Mouse (Mus musculus) neural tube, embryonic 14.5 days (tissue): ENCODE results near the gene Arhgap29. TPM values are rescaled to one million over a fixed set of nuclear protein-coding genes. Genes with fewer than 3 reads are reported as not detected.

ENCODE experiments used
- ATAC-seq: fragments of 200-750 bp; cut with Nextera tagmentation; 2 replicates; pipeline ENCODE4 v1.8.0; 2017; ENCODE audit warnings: low read depth, mild to moderate bottlenecking, moderate TSS enrichment, moderate library complexity
- H3K27ac ChIP-seq: fragments of 300-500 bp; sonication (generic); 2 replicates; pipeline ENCODE4 v1.5.1; 2014; ENCODE audit warnings: low read depth, mild to moderate bottlenecking, control low read depth, low read length, moderate library complexity, mixed read lengths
- H3K27me3 ChIP-seq: fragments of 300-500 bp; sonication (generic); 2 replicates; pipeline ENCODE4 v1.6.1; 2014; ENCODE audit warnings: low read length; ENCODE audit not compliant: control insufficient read depth, insufficient read depth
- H3K36me3 ChIP-seq: fragments of 300-500 bp; sonication (generic); 2 replicates; pipeline ENCODE4 v1.6.1; 2014; ENCODE audit warnings: low read length, mixed read lengths; ENCODE audit not compliant: control insufficient read depth, insufficient read depth
- H3K4me1 ChIP-seq: fragments of 300-500 bp; sonication (generic); 2 replicates; pipeline ENCODE4 v1.6.1; 2014; ENCODE audit warnings: low read length; ENCODE audit not compliant: control insufficient read depth, insufficient read depth
- H3K4me2 ChIP-seq: fragments of 300-500 bp; sonication (generic); 2 replicates; pipeline ENCODE4 v1.6.1; 2014; ENCODE audit warnings: mild to moderate bottlenecking, low read depth, low read length, control low read depth
- H3K4me3 ChIP-seq: fragments of 300-500 bp; sonication (generic); 2 replicates; pipeline ENCODE4 v1.5.1; 2014; ENCODE audit warnings: low read depth, low read length, control low read depth, mixed read lengths
- H3K9ac ChIP-seq: fragments of 300-500 bp; sonication (generic); replicated peaks from 2 replicates; pipeline ENCODE4 v1.6.1; 2014; ENCODE audit warnings: low read depth, mild to moderate bottlenecking, control low read depth, low read length, mixed read lengths
- H3K9me3 ChIP-seq: fragments of 300-500 bp; sonication (generic); 2 replicates; pipeline ENCODE4 v1.6.1; 2016; ENCODE audit warnings: low read length; ENCODE audit not compliant: control insufficient read depth
- WGBS: fragments of 180-500 bp; shearing (Covaris S2); extraction: QIAGEN DNeasy Blood & Tissue Kit; methylation state at CpG from one replicate; pipeline ENCODE4 v1.1.7; 2014; 5-methylcytosine and 5-hydroxymethylcytosine counted together
- polyA plus RNA-seq: library from polyadenylated mRNA; unstranded; fragments of >200 nt; fragmentation: Nextera tagmentation; extraction: Ambion mirVana; gene quantifications from 2 replicates; pipeline ENCODE4 v1.2.1, GENCODE M21; 2014

Arhgap29 gene
- polyA plus RNA-seq, 1 experiment from 2014 or later: 11.3 TPM

- H3K9ac ChIP-seq: no peak overlapping the region
- peak overlapping the region; percentile 44 for H3K4me3 ChIP-seq
- no peak for ATAC-seq
- H3K36me3 ChIP-seq: no peaks in the 10 kb centered on the region
- WGBS: 70% methylated on average over 1 of the region's 1 CpGs
- no peaks in the 10 kb centered on the region for H3K9me3 ChIP-seq
- no peak overlapping the region for H3K27ac ChIP-seq
- H3K27me3 ChIP-seq: peaks cover 2% of the 10 kb centered on the region; the same call in 1 of the 2 replicates
- no peaks in the 10 kb centered on the region for H3K4me1 ChIP-seq
- no peak overlapping the region for H3K4me2 ChIP-seq
Observed at GRCm38 (mm10) chr3:121969451-121969850, 17.1 kb downstream of the Arhgap29 start.

GRCm38 (mm10) chr3:121973761-121974160 is 21.4 kb downstream of the Arhgap29 start:
- no peaks in the 10 kb centered on the region for H3K4me1 ChIP-seq
- ATAC-seq: no peak
- no peaks in the 10 kb centered on the region for H3K9me3 ChIP-seq
- no peak overlapping the region for H3K4me2 ChIP-seq
- peaks cover under 1% of the 10 kb centered on the region; the same call in 1 of the 2 replicates for H3K27me3 ChIP-seq
- H3K4me3 ChIP-seq: no peak overlapping the region
- H3K36me3 ChIP-seq: no peaks in the 10 kb centered on the region
- 64% methylated on average over 5 of the region's 5 CpGs for WGBS
- no peak overlapping the region for H3K27ac ChIP-seq
- no peak overlapping the region for H3K9ac ChIP-seq

- 94% methylated on average over 3 of the region's 3 CpGs for WGBS
- H3K4me2 ChIP-seq: no peak overlapping the region
- no peaks in the 10 kb centered on the region for H3K27me3 ChIP-seq
- no peaks in the 10 kb centered on the region for H3K4me1 ChIP-seq
- no peaks in the 10 kb centered on the region for H3K36me3 ChIP-seq
- H3K27ac ChIP-seq: no peak overlapping the region
- H3K9me3 ChIP-seq: no peaks in the 10 kb centered on the region
- H3K9ac ChIP-seq: no peak overlapping the region
- no peak overlapping the region for H3K4me3 ChIP-seq
- ATAC-seq: no peak
Observed at GRCm38 (mm10) chr3:121975381-121975780, 23.0 kb downstream of the Arhgap29 start.

GRCm38 (mm10) chr3:121981306-121981705 is 29.0 kb downstream of the Arhgap29 start:
- Histone ChIP-seq H3K9ac (no peak overlapping the region), H3K36me3 (no peaks in the 10 kb centered on the region), H3K9me3 (no peaks in the 10 kb centered on the region), H3K27ac (no peak overlapping the region), H3K4me2 (no peak overlapping the region), H3K4me3 (no peak overlapping the region), H3K4me1 (no peaks in the 10 kb centered on the region), H3K27me3 (no peaks in the 10 kb centered on the region)
- no peak for ATAC-seq
- WGBS: 86% methylated on average over 4 of the region's 4 CpGs

GRCm38 (mm10) chr3:121982450-121982849 is 30.1 kb downstream of the Arhgap29 start:
- Histone ChIP-seq H3K4me1 (no peaks in the 10 kb centered on the region), H3K4me2 (no peak overlapping the region), H3K27ac (no peak overlapping the region), H3K9ac (no peak overlapping the region), H3K4me3 (no peak overlapping the region), H3K9me3 (no peaks in the 10 kb centered on the region), H3K36me3 (no peaks in the 10 kb centered on the region), H3K27me3 (no peaks in the 10 kb centered on the region)
- no peak for ATAC-seq
- 75% methylated on average over 4 of the region's 4 CpGs for WGBS

- no peak for ATAC-seq
- Histone ChIP-seq H3K27ac (no peak overlapping the region), H3K9me3 (no peaks in the 10 kb centered on the region), H3K36me3 (no peaks in the 10 kb centered on the region), H3K9ac (no peak overlapping the region), H3K4me3 (no peak overlapping the region), H3K4me2 (no peak overlapping the region), H3K27me3 (no peaks in the 10 kb centered on the region), H3K4me1 (no peaks in the 10 kb centered on the region)
- WGBS: 63% methylated on average over 4 of the region's 4 CpGs
Observed at GRCm38 (mm10) chr3:121995125-121995524, 42.8 kb downstream of the Arhgap29 start.

GRCm38 (mm10) chr3:121999934-122000333 is 47.6 kb downstream of the Arhgap29 start:
- H3K4me3 ChIP-seq: no peak overlapping the region
- H3K4me1 ChIP-seq: no peaks in the 10 kb centered on the region
- no peak overlapping the region for H3K9ac ChIP-seq
- no peaks in the 10 kb centered on the region for H3K9me3 ChIP-seq
- H3K27me3 ChIP-seq: no peaks in the 10 kb centered on the region
- H3K27ac ChIP-seq: no peak overlapping the region
- WGBS: 24% methylated on average over 2 of the region's 2 CpGs
- H3K4me2 ChIP-seq: no peak overlapping the region
- 0 out of 2 replicates have a peak, but pooled peaks have one; percentile 41 for ATAC-seq
- H3K36me3 ChIP-seq: no peaks in the 10 kb centered on the region

- Histone ChIP-seq H3K4me1 (no peaks in the 10 kb centered on the region), H3K4me2 (no peak overlapping the region), H3K27me3 (no peaks in the 10 kb centered on the region), H3K9ac (no peak overlapping the region), H3K27ac (no peak overlapping the region), H3K9me3 (no peaks in the 10 kb centered on the region), H3K36me3 (no peaks in the 10 kb centered on the region), H3K4me3 (no peak overlapping the region)
- WGBS: 81% methylated on average over 6 of the region's 6 CpGs
- no peak for ATAC-seq
Observed at GRCm38 (mm10) chr3:122001568-122001967, 49.2 kb downstream of the Arhgap29 start.

GRCm38 (mm10) chr3:122009818-122010217 is 57.5 kb downstream of the Arhgap29 start:
- Histone ChIP-seq H3K9me3 (no peaks in the 10 kb centered on the region), H3K4me1 (no peaks in the 10 kb centered on the region), H3K4me2 (no peak overlapping the region), H3K9ac (no peak overlapping the region), H3K27ac (no peak overlapping the region), H3K4me3 (no peak overlapping the region), H3K36me3 (no peaks in the 10 kb centered on the region), H3K27me3 (no peaks in the 10 kb centered on the region)
- no peak for ATAC-seq
- 85% methylated on average over 5 of the region's 5 CpGs for WGBS
